14 mouse cellular contexts compared by ENCODE assay signal in the genomic region with DNA sequence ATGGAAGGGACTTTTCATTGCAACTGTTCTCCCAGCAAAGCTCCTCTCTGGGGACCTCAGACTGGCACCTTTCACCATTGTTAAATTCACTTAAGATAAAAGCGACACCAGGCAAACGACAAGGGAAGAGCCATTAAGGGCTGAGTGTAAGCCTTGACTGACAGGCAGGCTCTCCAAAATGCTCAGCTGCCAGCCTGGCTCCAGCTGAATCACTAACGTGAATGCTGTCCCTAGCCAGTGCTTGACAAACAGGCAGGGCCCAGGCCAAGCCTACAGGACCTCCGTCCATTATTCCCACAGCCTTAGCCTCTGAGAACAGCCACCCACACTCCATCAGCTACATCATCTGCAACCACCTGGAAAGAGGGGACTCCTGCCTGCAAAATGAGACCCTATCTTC.
"Had no signal": no experiment of that assay in that cellular context is flagged by ENCODE, and none has a peak within 500 bp of the region (broad histone marks: within the 10 kb centered on the region; RNA-seq: fewer than 3 reads in every experiment).

No protein-coding gene starts in this region.

- H3K4me1 ChIP-seq: limb, embryonic 10.5 days; liver, embryonic 15.5 days; megakaryocyte, embryonic 14.5 days; stomach, embryonic 15.5 days had no signal

- H3K4me2 ChIP-seq: liver, embryonic 11.5 days; liver, embryonic 15.5 days; lung, embryonic 14.5 days; midbrain, embryonic 12.5 days; stomach, embryonic 15.5 days had no signal

- H3K9ac ChIP-seq: liver, embryonic 15.5 days; lung, embryonic 14.5 days; midbrain, embryonic 12.5 days; stomach, embryonic 15.5 days had no signal

- H3K4me3 ChIP-seq: left cerebral cortex, adult 2 months; limb, embryonic 10.5 days; liver, embryonic 15.5 days; megakaryocyte, embryonic 14.5 days; midbrain, embryonic 12.5 days; stomach, embryonic 15.5 days had no signal

- H3K27me3 ChIP-seq: liver, embryonic 15.5 days; megakaryocyte, embryonic 14.5 days; stomach, embryonic 15.5 days had no signal

- H3K36me3 ChIP-seq: limb, embryonic 10.5 days; liver, embryonic 15.5 days; midbrain, embryonic 12.5 days; stomach, embryonic 15.5 days had no signal

- H3K9me3 ChIP-seq: limb, embryonic 10.5 days; liver, embryonic 15.5 days; megakaryocyte, embryonic 14.5 days; stomach, embryonic 15.5 days had no signal

- H3K27ac ChIP-seq: left cerebral cortex, adult 2 months; limb, embryonic 10.5 days; liver, embryonic 15.5 days; macrophage; midbrain, embryonic 12.5 days; stomach, embryonic 15.5 days had no signal

- DNase-seq: kidney, postnatal 25 days; lung, embryonic 14.5 days; lung, postnatal 14 days; right cerebral cortex, postnatal 14 days; thymus, adult 2 months; thymus, postnatal 25 days had no signal
